Mouse (Mus musculus) erythroblast, embryonic 14.5 days (primary cell): ENCODE results near the gene Qrich1.

Experiments used
- GATA1 ChIP-seq: IDR thresholded peaks from 2 replicates; pipeline ENCODE4 v1.6.1; 2012; ENCODE audit warnings: low read length, inconsistent platforms, mixed read lengths
- TAL1 ChIP-seq: IDR thresholded peaks from 3 replicates; pipeline ENCODE4 v1.6.1; 2012; ENCODE audit warnings: low read length, inconsistent platforms, mixed read lengths

DNA sequence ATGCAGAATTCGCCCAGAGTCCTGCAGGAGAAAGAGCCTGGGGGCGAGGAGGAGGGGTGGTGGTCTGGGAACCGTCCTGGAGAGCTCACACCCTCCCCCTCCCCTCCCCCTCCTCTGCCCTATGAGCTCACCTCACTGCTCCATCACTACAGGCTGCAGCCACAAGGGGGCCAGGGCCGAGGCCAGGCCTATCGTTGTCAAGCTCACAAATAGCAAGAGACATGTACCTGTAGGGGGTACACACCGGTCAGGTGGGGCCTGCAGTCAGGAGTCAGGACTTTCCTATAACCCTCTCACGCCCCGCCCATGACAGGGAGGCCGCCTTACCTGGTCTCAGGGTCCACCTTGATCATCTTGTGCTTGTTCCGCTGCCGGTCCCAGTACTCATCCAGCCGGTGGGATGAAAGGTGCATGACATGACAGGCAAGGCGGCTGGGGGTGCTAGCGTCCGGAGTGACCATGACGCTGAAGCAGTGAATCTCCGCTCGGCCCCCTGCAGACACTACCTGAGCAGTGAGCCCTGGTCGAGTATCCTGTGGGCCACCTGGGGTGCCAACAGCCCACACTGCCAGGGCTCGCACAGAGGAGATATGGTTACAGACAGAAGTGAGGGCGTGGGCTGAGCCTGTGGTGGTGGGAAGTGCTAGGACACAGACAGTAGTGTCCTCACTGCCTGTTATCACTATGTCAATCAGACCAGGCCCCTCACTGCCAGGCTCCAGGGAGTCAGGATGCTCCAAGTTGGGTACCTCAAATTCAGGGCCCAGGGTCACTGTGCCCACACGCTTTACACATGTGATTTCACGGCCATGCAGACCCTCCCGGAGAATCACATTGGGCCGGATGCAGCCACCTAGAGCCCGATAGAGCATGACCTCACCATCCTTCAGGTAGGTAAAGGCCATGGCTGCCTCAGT lies 57.4 kb downstream of the Qrich1 start:
- TF ChIP-seq TAL1 (no peak), GATA1 (no peak)
